Mouse (Mus musculus) kidney, postnatal 4 days (tissue): ENCODE measurements at regions not wholly inside any gene's neighbourhood (a gene's known extent, or its start where the extent isn't known, plus 50 kb on each side); places are given as distances from the start of the nearest gene placed in this dataset.

Experiments
- DNase-seq, 2 experiments: peaks; one replicate each; pipeline ENCODE4 v3.0.0; 2021; ENCODE audit warnings: mixed read lengths in 2 of 2

GRCm38 (mm10) chr3:100773237-100773636 lies 52.0 kb upstream of the Vtcn1 start:
- DNase-seq = peak; percentile 70 to 79

- peak in 1 of 2 experiments; percentile 33 for DNase-seq
Measured at GRCm38 (mm10) chr3:100771363-100771762, 53.9 kb upstream of the Vtcn1 start.

GRCm38 (mm10) chr3:100770841-100771240 lies 54.4 kb upstream of the Vtcn1 start:
- DNase-seq = no peak

GRCm38 (mm10) chr3:100769146-100769545 lies 56.1 kb upstream of the Vtcn1 start:
- DNase-seq = no peak

GRCm38 (mm10) chr3:100768170-100768624 lies 57.1 kb upstream of the Vtcn1 start:
- peak; percentile 26 to 53 for DNase-seq

GRCm38 (mm10) chr3:100765323-100765722 lies 59.9 kb upstream of the Vtcn1 start:
- DNase-seq = no peak

- DNase-seq = no peak
Measured at GRCm38 (mm10) chr3:100762895-100763294, 62.4 kb upstream of the Vtcn1 start.

GRCm38 (mm10) chr3:100759091-100759941 lies 65.9 kb upstream of the Vtcn1 start:
- no peak for DNase-seq

- DNase-seq = no peak
Measured at GRCm38 (mm10) chr3:100754677-100755076, 69.4 kb upstream of the Man1a2 start.

GRCm38 (mm10) chr3:100751211-100751610 lies 65.9 kb upstream of the Man1a2 start:
- no peak for DNase-seq

- DNase-seq = no peak
Measured at GRCm38 (mm10) chr3:100748727-100749126, 63.4 kb upstream of the Man1a2 start.

- DNase-seq = no peak
Measured at GRCm38 (mm10) chr3:100748309-100748691, 63.0 kb upstream of the Man1a2 start.

- peak in 1 of 2 experiments; percentile 13 for DNase-seq
Measured at GRCm38 (mm10) chr3:100747421-100748308, 62.4 kb upstream of the Man1a2 start.

GRCm38 (mm10) chr3:100737660-100738059 lies 52.4 kb upstream of the Man1a2 start:
- no peak for DNase-seq

GRCm38 (mm10) chr3:100736539-100736938 lies 51.2 kb upstream of the Man1a2 start:
- DNase-seq = no peak
